Mouse (Mus musculus): ENCODE data around the gene Banp.

GRCm38 (mm10) chr8:122030965-122031364, 81.4 kb downstream of the Banp start:
- no peak for TF ChIP-seq CTCF (IDR thresholded peaks at IDR 0.05; ENCODE audit: borderline replicate concordance, control insufficient read depth, extremely low read depth, insufficient read depth, low read length, poor library complexity)
- TF ChIP-seq POLR2A (IDR thresholded peaks at IDR 0.05; ENCODE audit: control insufficient read depth, extremely low read depth, insufficient read depth, low read length, poor library complexity) = no peak
